Mouse (Mus musculus): ENCODE results near the gene Rbm14.

DNA sequence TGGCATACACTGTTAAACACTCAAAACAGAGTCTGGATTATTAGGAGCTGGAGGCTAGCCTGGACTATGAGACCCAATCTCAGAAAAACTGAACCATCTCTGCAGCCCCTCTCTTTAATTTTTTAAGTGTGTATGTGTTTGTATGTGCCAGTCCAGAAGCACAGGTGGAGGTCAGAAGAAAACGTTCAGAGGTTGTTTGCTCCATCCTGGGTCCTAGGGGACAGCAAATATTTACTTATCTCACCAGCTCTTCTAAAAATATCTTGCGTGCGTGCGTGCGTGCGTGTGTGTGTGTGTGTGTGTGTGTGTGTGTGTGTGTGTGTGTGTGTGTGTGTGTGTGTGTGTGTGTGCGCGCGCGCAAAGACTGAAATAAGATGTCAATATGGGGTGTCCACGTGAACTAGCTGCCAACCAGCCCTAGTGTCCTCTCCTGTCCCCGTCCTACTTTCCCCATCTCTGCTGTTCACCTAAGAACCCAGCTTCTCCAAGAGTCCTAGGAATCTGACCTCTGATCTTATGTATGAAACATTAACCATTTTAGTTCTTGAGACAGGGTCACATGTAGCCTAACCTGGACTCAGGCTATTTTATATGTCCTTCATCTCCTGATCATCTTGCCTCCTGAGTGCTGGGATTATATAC lies 43.8 kb downstream of the Rbm14 start:
- TF ChIP-seq CTCF (IDR thresholded peaks at IDR 0.05; ENCODE audit: insufficient read depth, low read length) (no peak), POLR2A (IDR thresholded peaks at IDR 0.05; ENCODE audit: borderline replicate concordance, extremely low read depth, low read depth, low read length) (no peak)
